Mouse (Mus musculus) cerebellum, adult 11 months (tissue): ENCODE data around the gene 4930402F06Rik.

ENCODE experiments used
- DNase-seq: peaks from one replicate; pipeline ENCODE4 v3.0.0; 2022

4930402F06Rik gene

DNA sequence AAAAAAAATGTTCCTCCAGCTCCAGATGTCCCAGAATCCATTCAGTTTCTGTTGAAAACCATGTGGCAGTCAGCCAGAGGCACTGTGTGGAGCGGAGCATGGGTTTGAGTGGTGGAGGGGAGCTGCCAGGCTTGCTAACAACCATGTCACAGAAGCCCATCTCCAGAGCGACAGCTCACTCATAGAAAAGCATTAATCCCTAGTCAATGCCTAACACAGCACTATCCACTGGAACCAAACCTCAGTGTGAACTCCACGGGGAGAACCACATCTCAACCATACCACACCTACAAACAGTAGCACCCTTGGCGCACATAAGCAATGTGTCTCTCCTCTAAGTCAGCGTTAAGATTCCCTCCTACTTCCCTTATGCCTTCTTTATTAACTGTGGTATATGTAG is at the start of gene 4930402F06Rik:
TSS of gene 4930402F06Rik (minus strand) at position 80 of the 400 bp plus-strand sequence.
- no peak for DNase-seq

DNA sequence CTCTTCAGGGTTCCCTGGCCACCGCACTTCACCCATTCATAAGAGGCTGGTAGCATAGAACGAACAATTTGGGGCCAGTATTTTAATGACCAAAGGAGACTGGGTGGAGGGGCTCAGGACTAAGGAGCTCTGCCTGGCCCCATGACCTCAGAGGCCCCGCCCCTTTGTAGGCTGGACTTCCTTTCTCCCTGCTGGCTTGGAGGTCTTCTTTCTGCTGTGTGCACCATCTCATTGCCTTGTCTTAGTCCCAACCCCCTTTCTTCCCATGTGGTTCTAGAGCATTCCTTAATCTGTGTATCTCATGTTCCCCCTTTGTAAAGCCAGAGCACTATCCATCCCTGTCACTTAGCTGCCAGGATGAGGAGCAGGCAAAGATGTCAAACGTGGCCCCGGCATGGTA is 49.3 kb upstream of the 4930402F06Rik start:
- no peak for DNase-seq

DNA sequence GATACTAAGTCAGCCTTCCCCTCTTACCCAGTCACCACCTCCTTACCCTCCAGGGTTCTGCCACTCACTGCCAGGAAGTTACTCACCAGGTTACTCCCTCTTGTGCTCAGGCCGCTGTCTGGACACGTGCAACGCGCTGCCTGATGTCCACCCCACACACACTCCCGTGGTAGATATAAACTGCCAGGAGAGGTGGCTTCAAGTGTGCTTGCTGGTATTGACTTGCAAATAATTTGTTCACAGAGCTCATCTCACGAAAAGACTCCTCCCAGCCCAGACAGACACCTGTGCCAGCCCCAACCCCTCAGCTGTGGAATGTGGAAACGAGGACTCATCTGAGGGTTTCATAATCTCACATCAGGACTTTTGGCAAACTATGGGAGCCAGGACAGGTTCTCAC is 48.6 kb upstream of the 4930402F06Rik start:
- DNase-seq: no peak

- no peak for DNase-seq
These were observed 47.8 kb upstream of the 4930402F06Rik start for GRCm38 (mm10) chr2:35444764-35445262.

DNA sequence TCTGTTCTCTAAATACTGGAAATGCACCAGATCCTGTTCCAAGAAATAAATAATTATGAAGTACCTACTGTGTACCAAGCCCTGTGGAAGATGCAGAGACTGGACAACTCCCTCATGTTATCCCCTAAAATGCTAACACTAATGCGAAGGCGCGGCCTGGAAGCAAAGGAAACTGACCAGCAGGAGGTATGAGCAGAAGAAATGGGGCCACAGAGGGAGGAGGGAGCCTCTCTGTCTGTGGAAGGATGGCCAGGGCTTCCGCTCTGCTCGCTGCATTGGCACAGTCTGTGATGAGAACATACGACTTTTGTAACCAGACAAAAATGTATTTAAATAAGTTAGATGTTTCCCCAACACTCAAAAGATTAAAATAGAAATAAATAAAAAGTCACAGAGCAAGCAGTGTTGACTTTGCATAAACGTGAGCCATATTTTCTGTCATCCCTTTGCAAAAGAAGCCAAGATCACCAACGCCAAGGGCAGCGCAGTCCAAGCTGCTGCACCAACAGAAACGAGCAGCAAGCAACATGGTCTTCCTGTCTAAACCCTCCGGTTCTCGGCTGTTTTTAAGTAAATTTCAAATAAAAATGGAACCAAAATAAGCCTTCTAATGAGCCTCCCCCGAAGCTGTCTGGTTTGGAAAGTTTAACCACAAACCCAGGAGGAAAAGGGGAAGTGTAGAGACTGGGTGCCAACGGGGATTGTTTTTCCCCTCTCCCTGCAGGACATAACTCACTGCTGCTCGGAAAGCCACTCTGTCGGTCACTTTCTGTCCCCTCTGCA is 47.2 kb upstream of the 4930402F06Rik start:
- DNase-seq: no peak

GRCm38 (mm10) chr2:35443325-35443724 is 46.4 kb upstream of the 4930402F06Rik start:
- DNase-seq: no peak

- no peak for DNase-seq
These were observed 45.1 kb upstream of the 4930402F06Rik start for GRCm38 (mm10) chr2:35442079-35442478.

DNA sequence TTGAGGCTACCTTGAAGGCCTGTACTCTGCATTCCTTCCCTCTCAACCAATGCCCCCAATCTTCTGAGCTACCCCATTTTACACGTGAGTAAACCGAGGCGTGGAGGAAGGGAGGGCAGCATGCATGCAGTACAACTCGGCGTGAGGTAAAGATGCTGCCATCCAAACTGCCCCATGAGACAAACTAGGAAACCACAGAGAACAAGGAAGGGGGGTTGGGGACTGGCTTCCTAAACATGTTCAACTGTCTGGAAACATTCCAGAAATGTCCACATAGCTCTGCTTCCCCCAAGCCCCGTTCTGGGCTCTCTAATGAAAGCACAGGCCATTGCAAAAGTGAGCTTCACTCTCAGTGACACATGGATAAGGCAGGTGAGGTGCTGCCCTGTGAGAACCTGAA is 44.4 kb upstream of the 4930402F06Rik start:
- no peak for DNase-seq

DNA sequence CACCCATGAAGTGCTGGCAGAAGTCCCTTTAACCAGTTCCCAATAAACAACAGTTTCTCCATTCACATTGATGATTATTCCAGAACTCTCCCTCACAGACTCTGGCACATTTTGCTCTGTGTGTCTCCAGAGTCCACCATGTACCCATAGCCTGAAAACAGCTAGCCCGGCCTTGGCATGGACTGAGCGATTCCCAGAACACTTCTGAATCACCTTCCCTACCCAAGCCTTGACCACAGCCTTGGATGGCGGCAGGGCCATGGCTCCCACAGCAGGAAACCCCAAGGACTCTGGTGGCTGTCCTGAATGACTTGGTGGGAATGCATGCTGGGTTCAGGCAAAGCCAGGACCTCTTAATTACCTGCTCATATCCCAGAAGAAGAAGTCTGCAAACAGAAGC is 43.5 kb upstream of the 4930402F06Rik start:
- no peak for DNase-seq

- no peak for DNase-seq
These were observed 40.8 kb upstream of the 4930402F06Rik start for GRCm38 (mm10) chr2:35437796-35438195.

DNA sequence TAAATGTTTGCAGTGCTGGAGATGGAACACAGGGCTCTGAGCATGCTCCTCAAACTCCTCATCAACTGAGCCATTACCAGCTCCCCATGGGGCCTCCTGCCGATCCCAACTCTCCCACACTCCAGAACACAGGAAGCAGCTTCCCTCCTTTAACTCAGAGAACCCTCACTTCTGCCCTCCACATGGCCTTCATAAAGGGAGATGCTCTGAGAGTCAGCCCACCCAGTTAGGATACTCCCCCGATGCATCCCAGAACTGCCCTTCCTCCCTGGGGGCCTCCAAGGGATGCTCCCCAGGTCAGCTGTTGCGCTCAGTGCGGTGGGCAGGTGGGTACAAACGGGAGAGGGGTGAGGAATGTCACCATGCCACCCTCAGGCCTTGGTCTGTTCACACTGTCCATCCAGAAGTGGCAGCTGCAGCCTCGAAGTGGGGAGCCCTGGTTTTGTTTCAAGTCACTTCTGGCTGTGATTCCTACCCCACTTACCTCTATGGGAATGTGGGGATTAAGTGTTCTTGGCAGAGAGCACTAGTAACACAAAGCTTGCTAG is 37.7 kb upstream of the 4930402F06Rik start:
- no peak for DNase-seq

GRCm38 (mm10) chr2:35433428-35433827 is 36.5 kb upstream of the 4930402F06Rik start:
- DNase-seq: no peak

GRCm38 (mm10) chr2:35432472-35432871 is 35.5 kb upstream of the 4930402F06Rik start:
- no peak for DNase-seq

GRCm38 (mm10) chr2:35432011-35432410 is 35.0 kb upstream of the 4930402F06Rik start:
- DNase-seq: no peak

DNA sequence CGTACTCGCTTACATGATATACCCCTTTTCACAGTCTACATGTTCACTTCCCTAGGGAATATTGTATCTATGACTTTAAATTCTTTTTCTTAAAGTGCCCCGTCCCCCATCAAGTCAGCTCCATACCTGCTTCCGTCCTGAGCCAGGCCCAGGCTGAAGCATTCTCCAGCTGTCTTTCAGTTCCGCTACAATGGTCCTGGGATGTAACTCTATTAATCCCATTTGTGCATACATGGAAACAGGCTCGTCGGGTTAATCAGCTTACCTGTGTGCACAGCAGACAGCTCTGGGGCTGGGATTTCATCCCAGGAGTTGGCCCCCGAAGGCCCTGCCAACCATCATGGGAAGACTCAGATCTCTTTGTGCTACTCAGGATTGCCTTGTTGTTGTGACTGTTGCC is 33.8 kb upstream of the 4930402F06Rik start:
- no peak for DNase-seq

- DNase-seq: no peak
These were observed 31.8 kb upstream of the 4930402F06Rik start for GRCm38 (mm10) chr2:35428615-35429300.

DNA sequence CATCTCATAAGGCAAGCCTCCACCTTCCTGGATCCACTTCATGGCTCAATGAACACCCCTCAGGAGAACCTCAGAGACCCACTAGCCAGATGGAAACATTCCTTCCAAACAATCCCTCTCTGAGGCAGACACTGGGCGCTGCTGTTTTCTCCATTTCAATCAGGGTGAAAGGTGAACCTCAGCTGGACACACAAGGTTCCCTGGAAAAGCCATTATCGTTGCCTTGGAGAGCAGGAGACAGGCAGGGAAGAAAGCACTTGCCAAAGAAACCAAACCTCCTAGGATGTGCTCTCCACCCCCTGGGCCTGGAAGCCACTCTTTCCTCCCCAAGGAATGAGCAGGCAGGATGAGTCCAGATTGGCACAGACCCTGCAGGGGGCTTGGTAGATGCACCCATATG is 30.6 kb upstream of the 4930402F06Rik start:
- no peak for DNase-seq

DNA sequence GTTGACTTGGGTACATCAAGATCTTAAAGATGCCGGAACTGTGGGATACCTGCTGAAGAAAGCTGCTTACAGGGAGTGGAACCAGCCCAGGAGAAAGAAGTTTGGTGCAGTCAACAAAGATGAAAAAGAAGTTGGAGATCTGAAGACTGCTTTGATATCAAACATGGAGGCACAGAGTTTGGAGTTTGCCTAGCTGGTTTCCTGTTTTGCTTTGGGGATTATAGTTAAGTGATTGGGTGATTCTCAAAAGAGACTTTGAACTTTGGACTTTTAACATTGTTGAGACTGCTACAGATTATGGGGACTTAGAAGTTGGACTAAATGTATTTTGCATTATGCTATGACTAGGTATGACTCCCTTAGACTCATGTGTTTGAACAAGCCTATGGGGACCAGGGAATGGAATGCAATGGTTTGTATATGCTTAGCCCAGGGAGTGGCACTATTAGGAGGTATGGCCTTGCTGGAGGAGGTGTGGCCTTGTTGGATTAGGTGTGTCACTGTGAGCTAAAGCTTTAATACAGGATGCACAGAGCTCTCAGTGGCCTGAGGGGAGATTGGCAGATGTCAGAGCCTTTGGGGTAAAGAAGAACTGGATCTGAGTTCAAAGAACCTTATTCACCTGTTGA is 26.9 kb upstream of the 4930402F06Rik start:
- DNase-seq: no peak

- DNase-seq: no peak
These were observed 25.4 kb upstream of the 4930402F06Rik start for GRCm38 (mm10) chr2:35422384-35422783.

- DNase-seq: no peak
These were observed 23.7 kb upstream of the 4930402F06Rik start for GRCm38 (mm10) chr2:35420681-35421080.

DNA sequence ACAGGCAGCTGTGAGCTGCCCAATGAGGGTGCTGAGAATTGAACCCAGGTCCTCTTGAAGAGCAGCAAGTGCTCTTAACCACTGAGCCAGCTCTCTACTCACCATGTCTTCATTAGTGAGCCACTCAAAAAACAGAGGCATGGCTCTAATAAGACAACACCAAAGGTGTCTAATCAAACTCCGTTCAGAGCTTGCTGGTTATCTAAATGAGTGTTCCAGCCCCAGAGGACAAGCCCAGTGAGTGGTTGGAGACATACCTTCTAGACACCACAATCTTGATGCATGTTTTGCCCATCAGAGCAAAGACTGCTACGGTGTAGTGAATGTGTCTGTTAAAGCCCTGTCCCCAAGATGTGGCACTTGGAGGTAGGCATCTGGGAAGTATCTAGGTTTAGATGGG is 22.7 kb upstream of the 4930402F06Rik start:
- no peak for DNase-seq

DNA sequence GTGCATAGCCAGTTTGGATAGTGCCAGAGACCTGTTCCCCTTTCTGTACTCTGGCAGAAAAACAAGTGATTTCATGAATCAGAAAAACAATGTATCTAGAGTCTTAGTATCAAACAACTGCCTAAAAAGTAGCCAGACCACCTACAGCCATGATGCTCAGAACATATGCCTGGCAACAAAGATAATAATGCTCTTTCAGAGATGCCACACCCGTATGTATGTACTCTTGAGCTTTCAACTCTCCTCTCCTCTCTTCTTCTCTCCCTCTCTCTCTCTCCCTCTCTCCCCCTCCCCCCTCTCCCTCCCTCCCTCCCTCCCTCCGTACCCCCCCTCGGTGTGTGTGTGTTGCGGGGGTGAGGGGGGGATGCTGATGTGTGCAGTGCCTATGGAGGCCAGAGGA is 22.3 kb upstream of the 4930402F06Rik start:
- DNase-seq: no peak

DNA sequence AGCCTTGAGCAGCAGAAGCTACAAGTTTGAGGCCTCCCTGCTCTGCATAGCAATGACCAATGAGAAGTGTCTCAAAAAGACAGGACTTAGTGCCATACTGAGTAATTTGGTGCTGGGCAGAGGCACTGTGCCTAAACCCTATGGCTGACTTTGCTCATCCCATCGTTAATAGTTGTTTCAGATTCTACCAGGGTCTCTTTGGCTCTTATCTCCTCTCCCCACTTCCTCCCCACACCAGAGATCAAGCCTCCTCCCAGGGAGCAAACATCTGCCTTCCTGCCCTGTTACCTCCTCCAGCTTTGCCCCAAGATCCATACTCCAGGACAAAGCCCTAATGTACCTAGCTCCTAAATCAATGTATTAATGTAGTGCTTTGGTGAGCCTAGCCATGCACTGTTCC is 20.3 kb upstream of the 4930402F06Rik start:
- no peak for DNase-seq
